Mouse (Mus musculus) heart, adult 8-10 months (tissue): ENCODE data around the gene Naa15. TPM values are rescaled to one million over a fixed set of nuclear protein-coding genes. Genes with fewer than 3 reads are reported as not detected.
"Not testable (repeated sequence)": the region's sequence is repeated elsewhere in the genome, so short reads cannot be mapped to it uniquely, and the experiment has no call there.

Experiments
- DNase-seq: peaks from one replicate; pipeline ENCODE4 v3.0.0; 2022; ENCODE audit warnings: low spot score
- total RNA-seq, 4 experiments: library from RNA; stranded (reverse); gene quantifications; 2 replicates each; pipeline ENCODE4 v1.2.4; 2022

Gene Naa15
- 10 to 100 TPM; 44.6 to 56.5 (median 48.1) TPM for total RNA-seq

DNA sequence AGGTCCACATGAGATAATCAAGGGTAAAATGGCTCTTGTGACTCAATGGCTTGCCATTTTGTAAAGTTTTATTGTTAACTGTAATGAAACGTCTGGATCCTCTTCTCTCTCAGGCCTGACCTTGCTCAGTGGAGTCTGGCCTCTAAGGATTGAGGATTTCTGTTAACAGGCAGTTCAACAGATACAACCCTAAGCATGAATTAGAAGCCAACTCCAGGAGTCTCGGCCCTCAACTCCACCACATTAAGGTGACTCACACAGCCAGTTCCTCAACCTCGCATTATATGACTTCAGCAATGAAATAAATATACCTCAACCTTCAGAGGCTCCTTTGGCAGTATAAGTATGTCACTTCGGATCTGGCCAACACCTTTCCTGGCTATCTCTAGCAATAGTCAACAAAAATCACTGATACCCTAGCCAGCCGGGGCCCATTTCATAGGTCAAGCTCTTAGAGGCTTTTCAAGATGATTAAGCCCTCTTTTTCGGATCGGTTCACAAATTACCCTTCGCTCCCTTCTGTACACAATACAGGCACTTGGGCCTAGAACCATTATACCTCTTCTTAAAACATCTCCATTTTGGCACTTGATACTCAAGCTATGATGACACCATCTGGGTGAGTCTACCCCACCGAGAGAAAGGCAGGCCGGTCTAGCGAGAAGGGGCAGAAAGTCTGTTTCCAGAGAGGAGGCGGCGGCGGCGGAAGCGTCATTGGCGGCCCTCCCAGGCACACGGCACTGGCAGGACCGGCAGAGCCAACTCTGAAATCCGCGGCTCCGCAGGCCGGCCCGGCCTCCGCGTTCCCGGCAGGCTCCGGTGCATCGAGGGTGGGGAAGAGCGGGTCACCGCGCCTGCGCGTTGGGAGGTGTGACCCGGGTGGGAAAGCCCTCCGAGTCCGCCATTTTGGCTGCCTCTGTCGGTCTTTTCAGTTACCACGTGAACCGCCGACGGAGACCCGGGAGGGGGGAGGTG lies at the start of gene Naa15:
Gene Naa15, plus strand, starts transcription at position 51 of the 975 bp plus-strand sequence.
- peak; percentile 94 for DNase-seq

DNA sequence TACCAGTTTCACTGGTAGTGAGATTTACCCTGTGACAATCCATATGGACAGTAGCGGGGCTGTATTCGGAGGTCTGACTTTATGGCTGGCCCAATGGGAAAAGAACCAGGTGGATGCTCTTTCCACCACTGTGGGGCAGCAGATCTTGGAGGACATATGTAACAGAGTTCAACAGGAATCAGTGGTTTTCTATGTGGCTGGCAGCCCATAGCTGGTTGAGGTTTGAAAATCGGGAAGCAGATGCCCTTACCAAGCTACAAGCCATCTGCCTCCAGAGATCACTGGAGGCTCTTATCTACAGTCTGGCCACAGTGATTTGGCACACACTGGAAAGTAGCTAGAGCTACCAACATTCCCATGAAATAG lies 49.4 kb upstream of the Naa15 start:
- no peak for DNase-seq

DNA sequence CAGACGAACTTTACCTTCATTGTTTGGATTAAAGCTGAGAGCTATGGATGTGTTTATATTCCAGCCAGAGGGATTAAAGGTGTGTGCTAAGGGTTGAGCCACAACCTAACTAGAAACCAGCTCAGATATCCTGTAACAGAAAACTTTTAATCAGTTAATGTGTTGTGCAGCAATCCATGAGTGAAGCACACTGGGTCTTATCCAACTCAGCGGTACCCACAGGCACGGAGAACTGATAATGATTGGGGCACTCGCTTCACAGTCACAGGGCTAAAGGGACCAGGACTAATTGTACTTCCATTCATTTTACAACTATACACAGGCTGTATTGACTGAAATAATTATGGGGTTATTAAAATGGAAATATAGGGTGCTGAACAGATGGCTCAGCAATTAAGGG lies 48.0 kb upstream of the Naa15 start:
- no peak for DNase-seq

DNA sequence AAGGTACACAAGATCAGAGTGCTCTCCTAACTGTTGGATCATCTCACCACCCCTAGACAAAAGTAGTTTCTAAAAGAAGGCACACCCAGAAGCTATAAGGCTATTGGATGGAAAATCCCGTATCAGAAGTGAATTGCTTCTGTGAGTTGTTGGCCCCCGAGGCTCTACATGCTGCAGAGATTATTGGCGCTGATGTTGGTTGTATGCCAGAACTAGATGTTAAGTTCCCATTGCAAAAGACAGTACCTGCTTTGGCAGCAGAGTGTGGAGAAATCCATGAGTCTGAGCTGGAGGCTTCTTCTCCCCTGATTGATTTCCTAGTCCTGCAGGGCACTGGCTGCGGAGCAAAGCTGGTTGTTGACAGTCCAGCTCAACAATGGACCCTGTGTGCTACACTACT lies 46.9 kb upstream of the Naa15 start:
- DNase-seq: no peak

DNA sequence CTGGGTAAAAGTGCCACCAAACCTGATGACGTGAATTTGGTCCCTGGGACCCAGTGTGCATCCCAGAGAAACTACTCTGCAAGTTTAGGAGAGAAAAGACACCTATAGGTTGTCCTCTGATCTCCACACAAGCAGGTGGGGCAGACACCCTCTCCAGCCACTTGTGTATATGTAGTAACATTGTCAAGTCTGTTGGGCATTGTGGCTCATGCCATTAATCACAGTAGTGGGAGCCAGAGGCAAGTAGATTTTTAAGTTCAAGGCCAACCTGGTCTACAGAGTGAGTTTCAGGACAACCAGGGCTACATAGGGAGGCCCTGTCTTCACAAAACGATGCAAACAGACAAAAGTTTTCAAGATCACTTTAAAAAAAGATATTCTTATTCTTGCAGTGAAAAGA lies 43.1 kb upstream of the Naa15 start:
- DNase-seq: no peak

DNA sequence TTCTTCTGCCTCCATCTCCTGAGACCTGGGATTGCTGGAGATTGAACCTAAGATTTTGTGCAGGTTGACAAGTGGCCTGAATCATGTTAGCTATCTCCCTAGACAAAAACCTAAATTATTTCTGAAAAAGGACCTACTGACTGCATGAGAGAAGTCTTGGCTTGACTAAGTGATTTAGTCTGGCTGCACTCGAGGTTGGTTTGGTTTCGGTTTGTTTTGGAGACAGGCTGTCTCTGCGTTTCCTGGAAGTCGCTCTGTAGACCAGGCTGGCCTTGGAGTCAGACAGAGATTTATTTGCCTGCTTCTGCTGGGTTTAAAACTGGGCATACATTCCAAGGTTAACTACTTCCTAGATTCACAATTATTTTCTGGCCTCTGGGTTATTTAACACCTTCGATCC lies 42.1 kb upstream of the Naa15 start:
- no peak for DNase-seq

DNA sequence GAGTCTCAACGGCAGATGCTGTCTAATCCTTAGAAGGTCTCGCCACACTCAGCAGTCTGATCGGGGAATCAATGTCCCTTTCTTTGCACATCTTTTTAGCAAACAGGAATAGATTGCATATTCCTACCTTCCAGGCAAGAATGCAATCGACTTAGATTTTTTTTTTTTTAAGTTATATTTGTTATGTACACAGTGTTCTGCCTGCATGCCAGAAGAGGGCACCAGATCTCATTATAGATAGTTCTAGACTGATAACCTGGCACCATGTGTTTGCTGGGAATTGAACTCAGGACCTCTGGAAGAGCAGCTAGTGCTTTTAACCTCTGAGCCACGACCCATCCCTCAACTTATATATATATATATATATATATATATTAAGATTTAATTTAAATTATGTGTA lies 41.4 kb upstream of the Naa15 start:
- no peak for DNase-seq

DNA sequence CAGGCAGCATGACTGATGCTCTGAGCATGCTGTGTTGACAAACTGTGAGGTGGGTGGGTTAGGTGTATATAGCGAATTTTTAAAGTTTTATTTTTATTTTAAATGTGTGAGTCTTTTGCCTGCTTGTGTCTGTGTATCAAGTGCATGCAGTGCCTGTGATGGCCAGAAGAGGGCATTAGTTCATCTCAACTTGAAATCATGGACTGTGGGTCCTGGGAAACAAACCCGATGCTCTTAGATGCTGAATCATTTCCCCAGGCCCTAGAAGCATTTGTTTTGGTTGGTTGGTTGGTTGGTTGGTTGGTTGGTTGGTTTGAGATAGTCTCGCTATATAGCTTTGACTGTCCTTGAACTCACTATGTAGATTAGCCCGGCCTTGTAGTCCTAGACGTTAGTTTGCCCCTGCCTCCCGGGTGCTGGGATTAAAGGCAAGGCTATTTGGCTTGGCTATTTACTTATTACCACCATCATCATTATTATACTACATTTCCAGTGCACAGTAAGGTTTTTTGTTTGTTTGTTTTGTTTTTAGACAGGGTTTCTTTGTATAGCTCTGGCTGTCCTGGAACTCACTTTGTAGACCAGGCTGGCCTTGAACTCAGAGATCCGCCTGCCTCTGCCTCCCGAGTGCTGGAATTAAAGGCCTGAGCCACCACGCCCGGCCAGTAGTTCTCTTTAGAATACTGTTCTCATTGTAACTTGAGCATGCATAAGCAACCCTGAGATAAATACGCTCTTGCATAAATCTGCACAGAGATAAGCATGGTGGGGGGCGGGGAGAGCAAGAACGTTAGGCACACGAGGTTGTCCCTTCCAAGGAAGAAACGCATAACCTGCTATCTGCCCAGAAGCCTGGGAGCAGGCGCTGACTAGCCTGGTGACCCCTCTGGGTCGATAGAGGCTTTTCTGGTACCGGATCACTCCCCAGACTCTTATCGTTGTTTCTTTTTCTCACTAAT lies 39.4 kb upstream of the Naa15 start:
- DNase-seq: peak; percentile 54

DNA sequence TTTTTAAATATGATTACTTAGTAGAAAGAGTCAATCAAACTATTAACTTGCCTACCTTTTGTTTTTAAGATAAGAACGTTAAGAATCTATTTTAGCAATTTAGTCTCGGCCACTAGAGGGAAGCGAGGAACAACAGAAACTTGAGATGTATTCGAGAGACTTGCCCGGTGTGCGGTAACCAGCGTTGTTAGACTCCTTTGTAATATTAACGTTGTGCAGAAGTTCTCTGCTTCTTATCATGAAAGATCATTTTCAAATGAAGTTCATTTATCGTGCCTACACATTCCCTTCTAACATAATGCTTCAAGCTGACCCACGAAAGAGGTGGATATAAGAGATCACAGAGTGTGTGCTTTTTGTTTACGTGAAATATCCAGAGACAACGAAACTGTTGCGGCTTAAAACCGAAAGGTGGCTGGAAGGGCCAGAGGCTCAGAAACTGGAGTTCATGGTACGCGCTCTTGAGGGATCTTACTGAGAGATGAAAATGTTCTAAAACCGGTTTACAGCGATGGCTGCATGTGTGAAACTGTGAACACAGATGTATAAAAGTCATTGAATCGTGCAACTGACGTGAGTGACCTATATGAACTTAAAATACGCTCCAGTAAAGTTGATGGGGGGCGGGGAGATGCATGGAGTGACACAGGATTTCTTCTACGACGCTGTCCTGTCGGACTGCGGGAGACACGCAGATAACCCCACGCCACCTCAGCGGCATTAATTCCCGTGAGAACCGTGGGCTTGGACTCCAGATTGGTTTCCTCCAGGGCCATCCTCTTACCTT lies 36.9 kb upstream of the Naa15 start:
- peak; percentile 48 for DNase-seq

DNA sequence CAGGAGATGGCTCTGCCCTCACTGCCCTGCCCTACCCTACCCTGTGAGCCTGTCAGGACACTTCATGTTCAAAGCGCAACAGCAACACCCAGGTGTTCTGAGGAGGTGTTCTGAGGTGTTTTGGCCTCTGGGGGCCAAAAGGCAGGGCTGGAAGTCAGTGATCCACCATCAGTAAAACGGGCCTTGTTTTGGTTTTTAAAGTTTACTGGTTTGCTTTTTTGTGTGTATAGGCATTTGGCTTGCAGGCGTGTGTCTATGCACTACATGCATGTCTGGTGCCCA lies 36.3 kb upstream of the Naa15 start:
- DNase-seq: no peak

DNA sequence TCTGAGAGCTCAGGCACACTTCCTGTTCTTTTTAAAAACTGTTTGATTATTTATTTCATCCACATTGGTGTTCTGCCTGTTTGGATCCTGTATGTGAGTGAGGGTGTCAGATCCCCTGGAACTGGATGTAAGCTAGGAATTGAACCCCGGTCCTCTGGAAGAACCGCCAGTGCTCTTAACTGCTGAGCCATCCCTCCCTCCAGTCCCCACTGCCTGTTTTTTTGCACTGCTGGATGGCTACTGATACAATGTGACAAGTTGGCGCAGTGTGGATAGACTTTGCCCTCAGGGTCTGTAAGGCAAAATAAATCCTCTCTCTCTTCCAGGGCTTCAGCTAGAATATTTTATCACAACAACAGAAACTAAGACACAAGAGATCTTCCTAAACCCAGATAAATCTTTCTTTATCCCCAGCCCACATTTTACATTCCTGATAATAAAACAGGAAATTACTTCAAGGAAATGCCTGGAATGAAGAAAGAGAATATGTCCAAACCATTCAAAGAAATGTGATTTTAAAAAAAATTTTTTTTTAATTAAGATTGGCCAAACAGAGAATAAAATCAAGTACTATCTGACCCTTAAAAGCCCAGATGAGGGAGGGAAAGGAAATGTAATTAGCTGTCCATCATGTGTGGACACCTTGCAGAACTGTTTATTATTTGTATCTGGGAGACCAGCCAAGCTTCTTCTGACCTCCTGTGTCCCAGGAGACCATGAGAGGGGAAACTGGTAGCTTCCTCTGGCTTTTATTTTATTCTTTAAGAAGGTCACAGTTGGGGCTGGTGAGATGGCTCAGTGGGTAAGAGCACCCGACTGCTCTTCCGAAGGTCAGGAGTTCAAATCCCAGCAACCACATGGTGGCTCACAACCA lies 34.9 kb upstream of the Naa15 start:
- peak; percentile 69 for DNase-seq

DNA sequence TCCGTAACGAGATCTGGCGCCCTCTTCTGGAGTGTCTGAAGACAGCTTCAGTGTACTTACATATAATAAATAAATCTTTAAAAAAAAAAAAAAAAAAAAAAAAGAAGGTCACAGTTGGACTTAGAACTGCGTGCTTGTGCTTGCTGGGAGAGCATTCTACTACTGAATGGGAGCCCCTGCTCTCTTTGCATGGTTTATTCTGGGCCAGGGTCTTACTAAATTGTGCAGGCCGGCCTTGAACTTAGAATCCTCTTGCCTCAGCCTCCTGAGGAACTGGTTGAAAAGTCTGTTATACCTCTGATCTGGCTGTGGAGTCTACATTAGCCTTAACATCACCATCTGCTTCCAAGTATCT lies 34.3 kb upstream of the Naa15 start:
- no peak for DNase-seq

DNA sequence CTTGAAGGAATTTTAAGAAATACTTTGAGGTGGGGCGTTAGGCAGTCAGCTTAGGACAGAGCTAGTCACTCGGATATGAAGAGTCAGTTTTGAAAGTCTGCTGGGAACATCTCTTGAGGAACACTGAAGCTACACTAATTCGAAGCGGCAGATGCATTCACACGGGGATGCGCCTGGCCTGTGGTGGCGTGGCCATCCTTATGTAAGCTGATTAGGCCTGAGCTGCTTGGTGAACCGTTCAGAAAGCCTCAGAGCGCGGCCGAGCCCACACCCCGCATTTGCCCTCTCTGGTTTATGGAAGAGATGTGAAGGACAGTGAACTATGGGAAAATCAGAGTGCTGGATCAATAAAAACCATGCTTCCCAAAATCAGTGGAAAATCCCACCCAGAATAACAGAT lies 31.5 kb upstream of the Naa15 start:
- no peak for DNase-seq

DNA sequence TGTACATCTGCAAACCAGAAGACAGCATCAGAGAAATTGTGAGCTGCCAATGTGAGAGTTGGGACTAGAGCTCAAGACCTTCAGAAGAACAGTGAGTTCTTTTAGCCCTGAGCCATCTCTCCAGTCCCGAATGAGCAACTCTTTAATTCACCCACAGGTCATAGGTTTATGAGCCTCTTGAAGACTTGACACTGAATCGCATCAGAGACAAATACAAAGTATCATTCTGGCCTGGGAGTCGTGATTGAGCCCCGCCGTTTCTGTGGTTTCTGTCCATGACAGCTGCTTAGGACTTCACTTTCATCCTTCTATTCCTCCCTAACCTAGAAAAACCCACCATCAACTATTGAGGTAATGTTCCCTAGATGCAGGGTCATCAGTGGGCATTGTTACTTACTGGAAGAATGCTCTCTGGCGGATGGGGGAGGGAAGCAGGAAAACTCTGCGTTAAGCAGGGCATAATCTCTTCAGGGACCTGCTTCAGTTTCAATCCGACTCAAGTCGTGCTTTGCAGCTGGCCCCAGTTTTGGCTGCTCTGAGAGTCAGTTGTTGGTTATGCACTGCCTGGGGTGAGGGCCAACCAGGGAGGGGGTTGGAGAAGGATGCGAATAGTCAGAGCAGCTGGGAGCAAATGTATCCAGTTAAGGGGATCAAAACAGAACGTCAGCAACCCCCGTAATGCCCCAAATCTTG lies 28.4 kb upstream of the Naa15 start:
- peak; percentile 16 for DNase-seq

DNA sequence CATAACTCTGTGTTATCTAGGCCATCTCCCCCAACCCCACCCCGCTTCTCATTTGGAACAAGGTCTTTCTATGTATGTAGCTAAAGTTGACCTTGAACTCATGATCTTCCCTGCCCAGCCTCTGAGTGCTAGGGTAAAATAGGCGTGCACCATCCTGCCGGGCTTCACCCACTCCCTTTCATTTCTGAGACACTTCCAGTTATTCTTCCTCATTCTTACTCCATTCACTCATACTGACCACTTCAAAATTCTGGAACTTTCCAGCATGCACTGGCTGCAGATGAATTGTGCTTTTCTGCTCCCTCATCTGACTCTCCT lies 27.9 kb upstream of the Naa15 start:
- no peak for DNase-seq

DNA sequence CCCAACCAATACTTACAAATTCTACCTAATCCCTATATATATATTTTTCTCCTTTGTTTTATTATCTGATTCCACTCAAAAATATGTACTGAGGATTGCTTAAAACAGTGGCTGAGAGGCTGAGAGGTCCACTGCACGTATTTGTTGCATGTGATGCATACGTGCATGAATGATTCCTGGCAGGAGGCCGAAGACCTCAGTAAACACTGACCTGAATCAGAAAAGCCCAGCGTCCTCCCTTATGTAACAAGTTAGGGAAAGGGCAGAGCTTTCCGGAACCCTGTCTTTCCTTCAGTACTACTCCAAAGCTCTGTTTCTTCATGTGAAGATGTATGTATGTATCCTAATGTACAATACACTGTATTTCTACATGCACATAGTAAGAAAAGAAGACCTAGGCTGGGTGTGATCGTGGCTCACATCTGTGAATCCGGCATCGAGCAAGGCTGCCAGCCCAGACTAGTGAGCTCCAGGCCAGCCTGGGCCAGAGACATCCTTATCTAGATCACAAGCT lies 27.0 kb upstream of the Naa15 start:
- no peak for DNase-seq

DNA sequence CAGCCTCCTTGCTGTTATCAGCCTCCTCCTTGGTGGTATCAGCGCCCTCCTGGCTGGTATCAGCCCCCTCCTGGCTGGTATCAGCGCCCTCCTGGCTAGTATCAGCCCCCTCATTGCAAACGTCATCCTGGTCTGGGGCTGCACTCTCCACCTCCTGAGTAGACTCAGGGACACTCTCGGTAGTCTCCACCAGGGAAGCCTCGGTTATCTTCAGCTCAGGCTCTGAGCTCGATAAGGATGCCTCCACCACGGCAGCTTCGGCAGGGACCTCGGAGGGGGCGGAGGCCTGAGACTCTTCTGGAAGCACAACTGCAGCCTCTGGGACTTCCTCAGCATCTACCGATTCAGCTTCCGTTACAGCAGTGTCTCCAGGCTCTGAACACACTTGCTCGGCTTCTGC lies 26.0 kb upstream of the Naa15 start:
- no peak for DNase-seq

DNA sequence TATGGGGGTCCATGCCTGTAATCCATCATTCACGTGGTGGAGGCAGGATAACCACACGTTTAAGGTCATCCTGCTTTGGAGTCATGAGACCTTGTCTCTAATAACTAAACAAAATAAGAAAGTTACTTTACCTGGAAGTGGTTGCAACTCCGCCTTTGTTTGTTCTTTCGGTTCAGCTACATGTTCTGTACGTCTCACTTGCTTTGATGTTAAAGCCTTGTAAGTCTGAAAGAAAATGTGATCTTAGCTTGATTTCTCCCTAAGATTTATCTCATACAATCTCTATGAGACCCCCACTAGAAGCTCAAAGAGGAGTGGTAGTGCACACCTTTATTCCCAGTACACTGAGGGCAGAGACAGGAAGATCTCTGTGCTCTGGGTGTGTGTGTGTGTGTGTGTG lies 23.9 kb upstream of the Naa15 start:
- no peak for DNase-seq

DNA sequence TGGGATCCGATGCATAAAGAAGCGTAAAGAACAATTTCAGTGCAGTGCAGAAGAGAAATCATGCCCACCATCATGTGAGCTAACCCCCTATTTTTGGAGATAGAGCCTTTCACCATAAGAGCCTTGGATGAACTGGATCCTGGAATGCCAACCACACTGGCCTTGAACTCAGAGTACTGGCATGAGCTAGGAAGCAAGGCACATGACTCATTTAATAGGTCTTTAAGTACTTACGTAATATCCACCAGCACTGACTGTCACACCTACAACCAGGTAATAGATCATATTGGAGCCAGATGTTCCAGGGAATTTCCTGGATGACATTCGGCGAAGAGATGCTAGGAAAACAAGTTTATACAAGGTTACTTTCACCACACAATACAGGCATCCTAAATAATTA lies 23.4 kb upstream of the Naa15 start:
- no peak for DNase-seq

DNA sequence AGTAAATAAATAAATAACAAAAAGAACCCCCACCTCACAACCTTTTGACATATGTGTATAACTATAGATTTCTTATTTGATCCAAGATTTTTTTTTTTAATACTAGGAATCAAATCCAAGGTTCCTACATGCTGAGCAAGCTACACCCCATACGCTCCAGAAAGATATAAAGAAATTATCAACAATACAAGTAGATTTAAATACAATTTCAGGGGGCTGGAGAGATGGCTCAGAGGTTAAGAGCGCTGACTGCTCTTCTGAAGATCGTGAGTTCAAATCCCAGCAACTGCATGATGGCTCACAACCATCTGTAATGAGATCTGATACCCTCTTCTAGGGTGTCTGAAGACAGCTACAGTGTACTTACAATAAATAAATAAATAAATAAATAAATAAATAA lies 21.9 kb upstream of the Naa15 start:
- not testable (repeated sequence) for DNase-seq
